Mouse (Mus musculus): ENCODE measurements around the gene Itga10. TPM values are rescaled to one million over a fixed set of nuclear protein-coding genes. Genes with fewer than 3 reads are reported as not detected.
A peak's percentile ranks its signal among the peaks of the same experiment; 100 is the strongest.

Itga10 gene
- polyA plus RNA-seq, 1 experiment from 2014 or later = 1.1 TPM

DNA sequence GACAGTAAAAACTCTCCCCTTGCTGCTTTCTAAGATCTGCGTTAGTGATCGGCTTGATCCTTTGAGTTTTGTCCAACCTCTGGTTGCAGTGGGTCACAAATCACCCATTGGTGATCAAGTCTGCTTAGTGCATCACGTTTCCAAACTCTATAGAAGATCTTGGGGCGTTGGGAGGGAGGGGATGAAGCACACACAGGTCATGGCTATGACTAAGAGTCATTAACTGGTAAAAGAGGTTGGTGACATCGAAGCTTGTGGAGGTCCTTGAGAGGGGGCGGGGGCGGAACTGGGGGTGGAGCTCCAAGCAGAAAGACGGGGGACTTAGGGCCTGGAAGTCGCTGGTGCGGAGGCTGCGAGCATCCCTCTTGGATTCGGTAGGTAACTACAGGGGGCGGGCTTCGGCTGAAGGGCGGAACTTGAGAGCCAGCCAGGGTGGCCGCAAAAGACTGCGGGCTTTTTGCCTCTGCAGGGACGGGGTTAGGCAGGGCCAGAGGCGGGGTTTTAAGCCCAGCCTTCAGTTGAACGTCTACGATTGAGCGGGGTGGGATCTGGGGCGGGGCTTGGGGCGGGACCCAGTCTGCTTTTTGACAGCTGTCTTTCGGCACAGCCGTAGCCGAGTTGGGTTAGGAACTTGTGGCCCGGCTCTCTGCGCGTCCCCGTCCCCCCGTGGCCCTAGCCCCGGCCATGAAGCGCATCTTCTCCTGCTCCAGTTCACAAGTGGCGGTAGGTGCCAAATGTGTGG, 24.5 kb downstream of the Itga10 start, which contains the start of gene Ankrd35:
Gene Ankrd35 (plus strand): TSS at position 405 of the 742 bp plus-strand sequence.
- Histone ChIP-seq H3K4me2 (replicated peaks; ENCODE audit: low read depth, low read length) (peak within 1 kb of the TSS; percentile 51), H3K27me3 (ENCODE audit: control insufficient read depth, insufficient read depth, low read length) (no peaks in the 10 kb centered on the region), H3K9me3 (ENCODE audit: control insufficient read depth, low read length) (no peaks in the 10 kb centered on the region), H3K4me3 (ENCODE audit: low read length) (peak within 1 kb of the TSS; percentile 32), H3K36me3 (ENCODE audit: control insufficient read depth, insufficient read depth, low read length) (no peaks in the 10 kb centered on the region), H3K27ac (ENCODE audit: low read depth, low read length) (no peak within 1 kb of the TSS), H3K4me1 (ENCODE audit: control insufficient read depth, insufficient read depth, low read length) (peaks cover 9% of the 10 kb centered on the region; the same call in 1 of the 2 replicates), H3K9ac (ENCODE audit: low read depth, low read length) (no peak within 1 kb of the TSS; the same call in 1 of the 2 replicates)
- WGBS = 3% methylated on average over 35 of the region's 35 CpGs
- peak; percentile 94 for ATAC-seq (ENCODE audit: low FRiP score, low TSS enrichment)

GRCm38 (mm10) chr3:96671519-96671918, 26.1 kb downstream of the Itga10 start:
- Histone ChIP-seq H3K9me3 (ENCODE audit: control insufficient read depth, low read length) (no peaks in the 10 kb centered on the region), H3K27me3 (ENCODE audit: control insufficient read depth, insufficient read depth, low read length) (no peaks in the 10 kb centered on the region), H3K4me3 (ENCODE audit: low read length) (no peak overlapping the region), H3K9ac (ENCODE audit: low read depth, low read length) (no peak overlapping the region), H3K4me1 (ENCODE audit: control insufficient read depth, insufficient read depth, low read length) (peaks cover 18% of the 10 kb centered on the region), H3K4me2 (replicated peaks; ENCODE audit: low read depth, low read length) (no peak overlapping the region), H3K36me3 (ENCODE audit: control insufficient read depth, insufficient read depth, low read length) (no peaks in the 10 kb centered on the region), H3K27ac (ENCODE audit: low read depth, low read length) (no peak overlapping the region)
- 96% methylated on average over 5 of the region's 5 CpGs for WGBS
- no peak for ATAC-seq (ENCODE audit: low FRiP score, low TSS enrichment)

DNA sequence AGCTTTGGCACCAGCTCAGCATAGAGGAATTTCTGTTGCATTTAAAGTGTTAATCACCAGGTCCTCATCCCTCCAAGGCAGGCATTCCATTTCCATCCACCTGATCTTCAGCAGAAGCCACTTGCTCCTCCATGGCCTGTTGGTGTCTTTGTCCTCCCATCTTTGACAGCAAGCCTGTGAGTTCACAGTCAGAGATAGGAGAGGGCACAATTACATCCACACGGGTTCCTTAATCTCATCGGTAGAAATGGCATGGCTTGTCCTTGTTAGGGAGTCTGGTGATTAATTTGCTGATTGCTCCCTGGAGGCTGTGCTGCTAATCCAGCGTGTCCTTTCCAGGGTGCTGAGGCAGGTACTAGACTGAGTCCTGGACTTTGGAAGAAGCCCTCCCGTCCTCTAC, 28.1 kb downstream of the Itga10 start:
- no peaks in the 10 kb centered on the region for H3K9me3 ChIP-seq (ENCODE audit: control insufficient read depth, low read length)
- no peak overlapping the region for H3K4me3 ChIP-seq (ENCODE audit: low read length)
- ATAC-seq (ENCODE audit: low FRiP score, low TSS enrichment) = no peak
- no peaks in the 10 kb centered on the region for H3K36me3 ChIP-seq (ENCODE audit: control insufficient read depth, insufficient read depth, low read length)
- H3K4me2 ChIP-seq (replicated peaks; ENCODE audit: low read depth, low read length) = no peak overlapping the region
- H3K4me1 ChIP-seq (ENCODE audit: control insufficient read depth, insufficient read depth, low read length) = peaks cover 18% of the 10 kb centered on the region
- no peaks in the 10 kb centered on the region for H3K27me3 ChIP-seq (ENCODE audit: control insufficient read depth, insufficient read depth, low read length)
- no peak overlapping the region for H3K9ac ChIP-seq (ENCODE audit: low read depth, low read length)
- H3K27ac ChIP-seq (ENCODE audit: low read depth, low read length) = no peak overlapping the region
- WGBS = 62% methylated on average over 4 of the region's 4 CpGs

DNA sequence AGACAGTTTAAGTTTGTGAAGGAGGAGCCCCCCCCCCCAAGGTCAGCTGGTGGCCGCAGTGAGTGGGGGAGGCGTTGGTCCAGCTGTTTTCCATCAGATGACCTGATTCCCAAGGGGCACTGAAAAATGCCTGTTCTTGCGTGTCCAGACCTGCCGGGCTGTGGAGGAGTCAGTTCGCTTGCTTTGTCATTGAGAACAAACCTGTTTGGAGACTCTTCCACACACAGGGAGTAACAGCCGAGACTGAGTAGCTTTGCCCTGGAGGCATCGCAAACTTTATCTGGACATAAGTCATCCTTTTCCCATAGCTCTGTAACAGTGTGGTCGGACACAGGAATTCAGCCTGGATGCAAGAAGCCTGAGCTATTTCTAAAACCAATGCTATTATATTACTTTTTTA, 29.1 kb downstream of the Itga10 start:
- ATAC-seq (ENCODE audit: low FRiP score, low TSS enrichment) = peak; percentile 36
- Histone ChIP-seq H3K4me1 (ENCODE audit: control insufficient read depth, insufficient read depth, low read length) (peaks cover 18% of the 10 kb centered on the region), H3K27ac (ENCODE audit: low read depth, low read length) (peak overlapping the region; percentile 39; the same call in 1 of the 2 replicates), H3K9ac (ENCODE audit: low read depth, low read length) (no peak overlapping the region), H3K36me3 (ENCODE audit: control insufficient read depth, insufficient read depth, low read length) (no peaks in the 10 kb centered on the region), H3K4me2 (replicated peaks; ENCODE audit: low read depth, low read length) (peak overlapping the region; percentile 19), H3K4me3 (ENCODE audit: low read length) (no peak overlapping the region), H3K27me3 (ENCODE audit: control insufficient read depth, insufficient read depth, low read length) (no peaks in the 10 kb centered on the region), H3K9me3 (ENCODE audit: control insufficient read depth, low read length) (no peaks in the 10 kb centered on the region)
- 8% methylated on average over 8 of the region's 8 CpGs for WGBS

DNA sequence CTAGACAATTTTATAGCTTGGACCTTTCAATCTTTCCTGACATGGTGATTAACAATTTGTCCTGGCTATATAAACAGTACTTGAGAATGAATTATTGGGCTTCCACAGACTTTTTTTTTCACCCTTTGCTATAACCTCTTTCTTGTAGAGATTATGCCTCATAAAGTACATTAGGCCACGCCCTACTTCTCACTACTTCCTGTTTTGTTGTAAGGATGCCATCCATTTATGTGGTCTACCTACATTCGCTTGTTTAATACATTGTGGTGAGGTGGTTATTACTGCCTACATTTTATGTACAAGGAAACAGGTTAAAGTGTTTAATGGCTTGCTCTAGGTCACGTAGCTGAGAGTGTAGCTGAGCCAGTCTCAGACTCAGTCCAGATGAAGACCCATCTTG, 29.8 kb downstream of the Itga10 start:
- Histone ChIP-seq H3K36me3 (ENCODE audit: control insufficient read depth, insufficient read depth, low read length) (no peaks in the 10 kb centered on the region), H3K27ac (ENCODE audit: low read depth, low read length) (no peak overlapping the region), H3K27me3 (ENCODE audit: control insufficient read depth, insufficient read depth, low read length) (no peaks in the 10 kb centered on the region), H3K4me2 (replicated peaks; ENCODE audit: low read depth, low read length) (no peak overlapping the region), H3K9me3 (ENCODE audit: control insufficient read depth, low read length) (no peaks in the 10 kb centered on the region), H3K9ac (ENCODE audit: low read depth, low read length) (no peak overlapping the region), H3K4me3 (ENCODE audit: low read length) (no peak overlapping the region), H3K4me1 (ENCODE audit: control insufficient read depth, insufficient read depth, low read length) (peaks cover 18% of the 10 kb centered on the region)
- WGBS = 51% methylated on average over 3 of the region's 3 CpGs
- ATAC-seq (ENCODE audit: low FRiP score, low TSS enrichment) = no peak; the same call in 1 of the 2 replicates

DNA sequence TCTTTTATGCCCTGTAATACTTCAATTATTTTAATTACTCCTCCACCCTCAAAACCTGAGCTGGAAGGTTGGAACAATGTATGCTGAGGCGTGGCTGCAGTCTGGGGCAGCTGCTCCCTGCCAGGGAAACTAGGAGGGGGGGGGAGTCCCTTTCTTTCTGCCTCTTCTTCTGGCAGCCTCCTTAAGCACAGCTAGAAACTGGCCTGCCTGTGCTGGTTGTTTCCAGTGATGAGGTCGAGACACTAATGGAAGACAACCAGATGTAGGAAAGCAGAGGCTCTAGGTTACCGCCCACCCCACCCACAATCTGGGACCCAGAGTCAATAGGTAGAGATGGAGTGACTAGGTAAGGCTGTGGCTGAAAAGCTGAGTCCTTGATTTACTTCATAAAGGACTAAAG, 30.3 kb downstream of the Itga10 start:
- ATAC-seq (ENCODE audit: low FRiP score, low TSS enrichment) = no peak
- H3K27ac ChIP-seq (ENCODE audit: low read depth, low read length) = no peak overlapping the region

DNA sequence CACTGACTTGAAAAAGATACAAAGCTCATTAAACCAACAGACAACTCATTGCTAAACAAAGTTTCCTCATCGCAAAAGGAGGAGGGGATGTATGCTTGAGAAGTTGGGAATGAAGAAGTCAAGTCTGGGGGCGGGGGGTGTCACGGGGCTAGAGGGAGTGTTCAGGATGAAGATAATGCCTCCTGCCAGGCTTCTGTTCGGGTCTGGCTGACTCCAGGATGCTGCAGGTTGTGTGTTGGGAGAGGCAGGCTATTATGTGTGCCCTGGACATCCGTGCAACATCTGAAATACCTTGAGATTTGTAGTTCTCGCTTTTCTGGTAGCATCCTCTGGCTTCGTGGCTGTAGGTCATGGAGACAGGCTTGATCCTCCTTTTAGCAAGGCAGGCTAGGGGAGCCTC, 33.1 kb downstream of the Itga10 start:
- no peak overlapping the region for H3K9ac ChIP-seq (ENCODE audit: low read depth, low read length)
- WGBS = 63% methylated on average over 7 of the region's 7 CpGs
- no peaks in the 10 kb centered on the region for H3K9me3 ChIP-seq (ENCODE audit: control insufficient read depth, low read length)
- peaks cover 18% of the 10 kb centered on the region for H3K4me1 ChIP-seq (ENCODE audit: control insufficient read depth, insufficient read depth, low read length)
- no peaks in the 10 kb centered on the region for H3K36me3 ChIP-seq (ENCODE audit: control insufficient read depth, insufficient read depth, low read length)
- H3K27me3 ChIP-seq (ENCODE audit: control insufficient read depth, insufficient read depth, low read length) = no peaks in the 10 kb centered on the region; the same call in 1 of the 2 replicates
- no peak overlapping the region for H3K4me2 ChIP-seq (replicated peaks; ENCODE audit: low read depth, low read length)
- no peak overlapping the region for H3K4me3 ChIP-seq (ENCODE audit: low read length)
- no peak overlapping the region for H3K27ac ChIP-seq (ENCODE audit: low read depth, low read length)
- ATAC-seq (ENCODE audit: low FRiP score, low TSS enrichment) = no peak

More for the DNA sequence above, 30.3 kb downstream of the Itga10 start:
- H3K36me3 ChIP-seq (ENCODE audit: control insufficient read depth, insufficient read depth, low read length) = no peaks in the 10 kb centered on the region
- no peak overlapping the region for H3K4me2 ChIP-seq (replicated peaks; ENCODE audit: low read depth, low read length)
- H3K4me1 ChIP-seq (ENCODE audit: control insufficient read depth, insufficient read depth, low read length) = peaks cover 18% of the 10 kb centered on the region
- no peaks in the 10 kb centered on the region for H3K27me3 ChIP-seq (ENCODE audit: control insufficient read depth, insufficient read depth, low read length)
- no peak overlapping the region for H3K4me3 ChIP-seq (ENCODE audit: low read length)
- WGBS = 38% methylated on average over 3 of the region's 3 CpGs
- H3K9me3 ChIP-seq (ENCODE audit: control insufficient read depth, low read length) = no peaks in the 10 kb centered on the region
- H3K9ac ChIP-seq (ENCODE audit: low read depth, low read length) = no peak overlapping the region

DNA sequence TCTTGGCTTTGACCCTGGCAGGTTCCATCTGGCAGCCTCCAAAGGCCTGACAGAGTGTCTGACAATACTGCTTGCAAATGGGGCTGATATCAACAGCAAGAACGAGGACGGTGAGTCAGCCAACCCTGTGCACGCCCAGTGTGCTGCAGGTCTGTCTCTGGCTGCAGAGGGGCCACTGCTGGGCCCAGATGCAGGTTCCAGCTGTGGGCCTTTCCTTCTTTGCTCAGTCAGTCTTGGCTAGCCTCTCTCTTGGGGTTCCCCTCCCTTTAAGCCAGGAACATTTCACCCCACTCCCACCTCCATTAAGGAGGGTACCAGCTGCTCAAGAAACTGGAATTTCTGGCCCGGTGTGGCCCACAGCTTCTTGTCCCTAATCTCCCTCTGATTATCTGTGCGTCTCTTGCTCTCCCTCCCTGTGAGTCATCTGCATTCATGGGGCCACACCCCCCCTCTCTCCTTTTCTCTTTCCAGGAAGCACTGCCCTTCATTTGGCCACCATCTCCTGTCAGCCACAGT, 33.8 kb downstream of the Itga10 start:
- no peaks in the 10 kb centered on the region for H3K36me3 ChIP-seq (ENCODE audit: control insufficient read depth, insufficient read depth, low read length)
- WGBS = 40% methylated on average over 5 of the region's 5 CpGs
- H3K4me2 ChIP-seq (replicated peaks; ENCODE audit: low read depth, low read length) = no peak overlapping the region
- peaks cover 13% of the 10 kb centered on the region for H3K4me1 ChIP-seq (ENCODE audit: control insufficient read depth, insufficient read depth, low read length)
- H3K4me3 ChIP-seq (ENCODE audit: low read length) = no peak overlapping the region
- no peaks in the 10 kb centered on the region for H3K9me3 ChIP-seq (ENCODE audit: control insufficient read depth, low read length)
- no peak overlapping the region for H3K9ac ChIP-seq (ENCODE audit: low read depth, low read length)
- no peak for ATAC-seq (ENCODE audit: low FRiP score, low TSS enrichment)
- no peak overlapping the region for H3K27ac ChIP-seq (ENCODE audit: low read depth, low read length)
- peaks cover under 1% of the 10 kb centered on the region for H3K27me3 ChIP-seq (ENCODE audit: control insufficient read depth, insufficient read depth, low read length)

GRCm38 (mm10) chr3:96680269-96680956, 35.0 kb downstream of the Itga10 start:
- no peaks in the 10 kb centered on the region for H3K9me3 ChIP-seq (ENCODE audit: control insufficient read depth, low read length)
- WGBS = 24% methylated on average over 12 of the region's 12 CpGs
- peaks cover 4% of the 10 kb centered on the region for H3K27me3 ChIP-seq (ENCODE audit: control insufficient read depth, insufficient read depth, low read length)
- no peak overlapping the region for H3K27ac ChIP-seq (ENCODE audit: low read depth, low read length)
- H3K4me3 ChIP-seq (ENCODE audit: low read length) = no peak overlapping the region
- H3K4me2 ChIP-seq (replicated peaks; ENCODE audit: low read depth, low read length) = no peak overlapping the region
- no peak overlapping the region for H3K9ac ChIP-seq (ENCODE audit: low read depth, low read length)
- H3K4me1 ChIP-seq (ENCODE audit: control insufficient read depth, insufficient read depth, low read length) = peaks cover 10% of the 10 kb centered on the region
- no peak for ATAC-seq (ENCODE audit: low FRiP score, low TSS enrichment)
- no peaks in the 10 kb centered on the region for H3K36me3 ChIP-seq (ENCODE audit: control insufficient read depth, insufficient read depth, low read length)

Data from kidney, embryonic 14.5 days (tissue).